Mouse (Mus musculus): ENCODE measurements around the gene Atp8a2.

DNA sequence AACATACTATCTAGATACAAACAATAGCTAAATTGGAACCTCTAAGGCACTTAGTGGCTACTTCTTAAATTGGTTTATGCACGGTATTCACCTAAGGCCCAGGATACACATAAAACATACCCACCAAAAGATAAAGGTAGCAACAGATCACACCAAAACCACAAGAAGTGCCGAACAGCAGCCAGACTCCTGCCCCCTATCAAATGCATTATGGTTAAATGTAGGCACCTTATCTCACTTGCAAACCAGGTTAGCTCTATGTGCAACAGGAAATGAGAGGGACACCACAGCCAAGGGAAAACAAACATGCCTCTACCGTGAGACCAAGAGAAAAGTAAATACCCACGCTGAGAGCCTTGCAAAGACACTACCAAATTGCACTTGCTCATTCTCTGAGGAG is 124.5 kb downstream of the Atp8a2 start:
- TF ChIP-seq CTCF (IDR thresholded peaks at IDR 0.05; ENCODE audit: borderline replicate concordance, extremely low read depth, insufficient read depth, insufficient read length): no peak
- no peak for TF ChIP-seq POLR2A (IDR thresholded peaks at IDR 0.05; ENCODE audit: borderline replicate concordance, extremely low read depth, insufficient read depth, insufficient read length, poor library complexity, severe bottlenecking)
